Mouse (Mus musculus) spleen, adult 2 months (tissue): ENCODE data around the gene Chrna10. TPM values are rescaled to one million over a fixed set of nuclear protein-coding genes. Genes with fewer than 3 reads are reported as not detected.

Experiments used
- DNase-seq, 2 experiments: peaks; one replicate each; pipeline versions ENCODE4 v3.0.0 to v3.0.0-alpha.2; 2012 to 2021; ENCODE audit warnings: low spot score in 2 of 2, low read depth in 1 of 2
- H3K27ac ChIP-seq: fragments of 200-500 bp; 2 replicates; pipeline ENCODE4 v1.5.1; 2012; ENCODE audit warnings: low read length, inconsistent platforms; ENCODE audit not compliant: insufficient read depth
- H3K27me3 ChIP-seq: fragments of 200-500 bp; 2 replicates; pipeline ENCODE4 v1.6.1; 2012; ENCODE audit warnings: mild to moderate bottlenecking, moderate library complexity, low read length, inconsistent platforms; ENCODE audit not compliant: control insufficient read depth, insufficient read depth
- H3K36me3 ChIP-seq: fragments of 200-500 bp; 2 replicates; pipeline ENCODE4 v1.6.1; 2012; ENCODE audit warnings: mild to moderate bottlenecking, low read length, inconsistent platforms; ENCODE audit not compliant: control insufficient read depth, insufficient read depth
- H3K4me1 ChIP-seq: fragments of 200-500 bp; 2 replicates; pipeline ENCODE4 v1.6.1; 2011; ENCODE audit warnings: inconsistent platforms; ENCODE audit not compliant: control insufficient read depth, insufficient read depth, insufficient read length
- H3K4me3 ChIP-seq: fragments of 200-500 bp; 2 replicates; pipeline ENCODE4 v1.5.1; 2011; ENCODE audit warnings: mild to moderate bottlenecking, inconsistent platforms; ENCODE audit not compliant: insufficient read depth, insufficient read length; ENCODE audit errors: extremely low read depth
- CTCF ChIP-seq: fragments of 200-500 bp; IDR thresholded peaks from 2 replicates; pipeline ENCODE4 v1.5.1; 2011; ENCODE audit warnings: mild to moderate bottlenecking, inconsistent platforms; ENCODE audit not compliant: insufficient read depth, insufficient read length, insufficient replicate concordance; ENCODE audit errors: extremely low read depth
- POLR2A ChIP-seq: fragments of 200-500 bp; IDR thresholded peaks from 2 replicates; pipeline ENCODE4 v1.6.1; 2011; ENCODE audit warnings: low read depth, low read length, inconsistent platforms
- WGBS: fragments of 180-500 bp; shearing (Covaris S2); methylation state at CpG from one replicate; pipeline ENCODE4 v1.1.7; 2018; 5-methylcytosine and 5-hydroxymethylcytosine counted together
- polyA plus RNA-seq: library from polyadenylated mRNA; depleted of rRNA; stranded (reverse); fragments of >200 nt; gene quantifications from 2 replicates; pipeline ENCODE4 v1.2.3, GENCODE M21; 2012

Chrna10 gene
- polyA plus RNA-seq, 1 experiment = 0.04 TPM

- H3K4me3 ChIP-seq = no peak within 1 kb of the TSS
- H3K27ac ChIP-seq = no peak within 1 kb of the TSS
- WGBS = 79% methylated on average over 5 of the region's 5 CpGs
- DNase-seq = no peak
- no peak for TF ChIP-seq POLR2A
- TF ChIP-seq CTCF = no peak
- no peaks in the 10 kb centered on the region for H3K4me1 ChIP-seq
- H3K27me3 ChIP-seq = no peaks in the 10 kb centered on the region
- H3K36me3 ChIP-seq = peaks cover 20% of the 10 kb centered on the region
These were observed 33.8 kb downstream of the Chrna10 start, which contains the start of gene Trpc2 for GRCm38 (mm10) chr7:102082816-102083215. Gene Trpc2 (plus strand): TSS chr7:102083116.

GRCm38 (mm10) chr7:102081784-102082183, 34.8 kb downstream of the Chrna10 start:
- Histone ChIP-seq H3K4me3 (no peak overlapping the region), H3K27ac (no peak overlapping the region), H3K36me3 (peaks cover 21% of the 10 kb centered on the region), H3K4me1 (no peaks in the 10 kb centered on the region), H3K27me3 (no peaks in the 10 kb centered on the region)
- TF ChIP-seq CTCF (no peak), POLR2A (no peak)
- whole genome bisulfite sequencing = 96% methylated on average over 5 of the region's 5 CpGs
- DNase-seq = no peak

- Histone ChIP-seq H3K4me1 (no peaks in the 10 kb centered on the region), H3K27ac (no peak overlapping the region), H3K4me3 (no peak overlapping the region), H3K36me3 (peaks cover 27% of the 10 kb centered on the region), H3K27me3 (no peaks in the 10 kb centered on the region)
- 94% methylated on average over 8 of the region's 8 CpGs for WGBS
- no peak for TF ChIP-seq CTCF
- TF ChIP-seq POLR2A = no peak
- no peak for DNase-seq
These were observed 36.3 kb downstream of the Chrna10 start for GRCm38 (mm10) chr7:102080311-102080710.

- H3K36me3 ChIP-seq = peaks cover 35% of the 10 kb centered on the region
- WGBS = 81% methylated on average over 7 of the region's 7 CpGs
These were observed 38.1 kb downstream of the Chrna10 start for GRCm38 (mm10) chr7:102078517-102078916.

GRCm38 (mm10) chr7:102076714-102077296, 39.8 kb downstream of the Chrna10 start:
- TF ChIP-seq CTCF (peak; percentile 43; the same call in 1 of the 2 replicates), POLR2A (no peak)
- 86% methylated on average over 7 of the region's 7 CpGs for WGBS

More at GRCm38 (mm10) chr7:102078517-102078916, 38.1 kb downstream of the Chrna10 start:
- no peaks in the 10 kb centered on the region for H3K27me3 ChIP-seq
- TF ChIP-seq CTCF (peak; percentile 15; the same call in 1 of the 2 replicates), POLR2A (no peak)
- H3K27ac ChIP-seq = no peak overlapping the region
- no peaks in the 10 kb centered on the region for H3K4me1 ChIP-seq
- no peak overlapping the region for H3K4me3 ChIP-seq
- DNase-seq = no peak

GRCm38 (mm10) chr7:102066363-102066762, 50.3 kb downstream of the Chrna10 start:
- TF ChIP-seq CTCF (no peak), POLR2A (no peak)
- H3K27me3 ChIP-seq = no peaks in the 10 kb centered on the region
- H3K4me3 ChIP-seq = peak overlapping the region; percentile 11
- no peak for DNase-seq
- H3K36me3 ChIP-seq = no peaks in the 10 kb centered on the region
- 53% methylated on average over 6 of the region's 6 CpGs for WGBS
- no peaks in the 10 kb centered on the region; the same call in 1 of the 2 replicates for H3K4me1 ChIP-seq
- H3K27ac ChIP-seq = no peak overlapping the region

More at GRCm38 (mm10) chr7:102076714-102077296, 39.8 kb downstream of the Chrna10 start:
- peak; percentile 23 to 26 for DNase-seq
- Histone ChIP-seq H3K4me3 (no peak overlapping the region), H3K4me1 (no peaks in the 10 kb centered on the region), H3K36me3 (peaks cover 34% of the 10 kb centered on the region), H3K27ac (no peak overlapping the region), H3K27me3 (no peaks in the 10 kb centered on the region)
